1 mouse cellular context compared by ENCODE assay signal in genomic region chr9:37244600-37244999, GRCm38 (mm10).
TF ChIP-seq lines count a peak whose summit lies in the region.

No protein-coding gene starts in this region.

TF ChIP-seq in MEL, 35 proteins besides CTCF, POLR2A, EP300 and RAD21 (continued from another document):
- TF ChIP-seq KAT2A (conservative IDR thresholded peaks at IDR 0.05; ENCODE audit: low read depth, low read length) = no peak
- TF ChIP-seq ELF1 (IDR thresholded peaks at IDR 0.05; ENCODE audit: low read depth, low read length) = no peak
- TF ChIP-seq TCF12 (IDR thresholded peaks at IDR 0.05; ENCODE audit: low read depth, low read length) = no peak
- no peak for TF ChIP-seq ZKSCAN1 (IDR thresholded peaks at IDR 0.05; ENCODE audit: low read depth, low read length)
